Mouse (Mus musculus): ENCODE data around the gene Dlat. TPM values are rescaled to one million over a fixed set of nuclear protein-coding genes. Genes with fewer than 3 reads are reported as not detected.
"Not testable (repeated sequence)": the region's sequence is repeated elsewhere in the genome, so short reads cannot be mapped to it uniquely, and the experiment has no call there.

Dlat gene
- polyA plus RNA-seq, 1 experiment from 2014 or later: 86.5 TPM

DNA sequence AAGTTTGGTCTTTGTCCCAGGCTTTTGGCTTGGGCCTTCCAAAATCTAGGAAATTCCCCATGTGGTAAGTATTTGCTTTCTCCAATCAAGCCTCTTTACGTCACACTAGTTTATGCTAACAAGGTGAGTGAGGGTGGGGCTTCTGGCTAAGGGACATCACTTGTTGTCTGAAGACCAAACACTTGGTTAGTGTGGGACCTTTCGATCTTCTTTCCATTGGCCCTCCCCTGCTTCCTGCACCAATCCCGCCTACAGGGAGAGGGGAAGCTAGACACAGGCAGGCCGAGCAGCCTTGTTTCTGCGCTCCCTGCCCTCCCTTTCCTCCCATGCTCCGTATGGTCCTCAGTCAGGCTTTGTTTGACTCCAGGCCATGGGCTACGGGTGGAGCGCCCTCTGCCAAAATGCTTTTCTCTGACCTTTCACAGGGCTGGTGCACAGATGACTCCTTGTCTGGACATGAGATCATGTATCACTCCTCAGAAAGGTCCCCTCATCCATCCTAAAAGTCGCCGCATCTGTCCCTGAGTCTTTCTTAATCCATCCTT lies 12.7 kb downstream of the Dlat start:
- 78% methylated on average over 10 of the region's 10 CpGs for WGBS
- Histone ChIP-seq H3K4me2 (ENCODE audit: low read length) (no peak overlapping the region), H3K4me1 (replicated peaks; ENCODE audit: insufficient read depth, low read length) (no peaks in the 10 kb centered on the region), H3K9me3 (replicated peaks; ENCODE audit: low read length) (no peaks in the 10 kb centered on the region), H3K27ac (no peak overlapping the region), H3K4me3 (replicated peaks; ENCODE audit: low read depth, low read length) (no peak overlapping the region), H3K9ac (ENCODE audit: low read depth, low read length) (no peak overlapping the region), H3K27me3 (ENCODE audit: insufficient read depth, low read length) (no peaks in the 10 kb centered on the region), H3K36me3 (ENCODE audit: insufficient read depth, low read length) (peaks cover 71% of the 10 kb centered on the region)
- no peak for TF ChIP-seq CTCF (IDR thresholded peaks at IDR 0.05; ENCODE audit: low read depth)
- no peak for DNase-seq (ENCODE audit: low spot score)
- no peak for ATAC-seq (replicated peaks; ENCODE audit: low FRiP score, low read depth)

DNA sequence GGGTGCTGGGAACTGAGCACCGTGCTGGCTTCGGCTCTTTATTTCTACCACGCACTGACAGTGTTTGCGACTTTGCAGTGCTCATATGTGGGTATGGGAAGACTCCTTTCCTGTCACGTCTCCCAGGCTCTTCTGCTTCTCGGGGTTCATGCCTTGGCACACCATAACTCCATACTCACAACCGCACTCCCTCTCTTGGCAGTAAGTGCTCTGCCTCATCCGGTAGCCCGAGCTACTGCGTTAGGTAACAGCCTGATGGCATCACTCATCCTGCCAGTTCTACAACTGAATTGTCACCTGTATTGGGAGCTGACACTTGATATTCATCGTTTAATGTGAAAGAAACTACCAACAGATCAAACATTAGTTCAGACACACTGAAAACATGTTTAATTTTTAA lies 25.3 kb downstream of the Dlat start:
- Histone ChIP-seq H3K9ac (ENCODE audit: low read depth, low read length) (no peak overlapping the region), H3K4me3 (replicated peaks; ENCODE audit: low read depth, low read length) (no peak overlapping the region), H3K4me2 (ENCODE audit: low read length) (no peak overlapping the region), H3K36me3 (ENCODE audit: insufficient read depth, low read length) (peaks cover 20% of the 10 kb centered on the region; the same call in 1 of the 2 replicates), H3K27ac (no peak overlapping the region), H3K27me3 (ENCODE audit: insufficient read depth, low read length) (no peaks in the 10 kb centered on the region), H3K4me1 (replicated peaks; ENCODE audit: insufficient read depth, low read length) (no peaks in the 10 kb centered on the region), H3K9me3 (replicated peaks; ENCODE audit: low read length) (no peaks in the 10 kb centered on the region)
- 95% methylated on average over 11 of the region's 11 CpGs for WGBS
- DNase-seq (ENCODE audit: low spot score) (no peak), ATAC-seq (replicated peaks; ENCODE audit: low FRiP score, low read depth) (no peak)
- no peak for TF ChIP-seq CTCF (IDR thresholded peaks at IDR 0.05; ENCODE audit: low read depth)

DNA sequence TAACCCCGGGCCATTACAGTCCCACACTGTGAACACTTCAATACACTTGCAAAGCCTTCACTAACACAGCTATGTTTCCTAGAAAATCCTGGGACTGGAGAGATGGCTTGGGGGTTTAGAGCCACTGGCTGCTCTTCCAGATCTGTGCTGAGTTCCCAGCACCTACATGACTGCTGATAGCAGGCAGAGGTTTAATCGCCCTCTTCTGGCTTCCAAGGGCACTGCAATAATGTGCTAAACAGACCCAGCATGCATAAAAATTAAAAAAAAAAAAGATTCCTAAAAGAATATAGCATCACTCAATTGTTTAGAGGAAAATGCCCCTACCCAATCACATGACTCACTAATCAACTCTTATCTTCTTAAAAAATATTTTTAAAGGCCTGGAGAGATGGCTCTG lies 26.5 kb downstream of the Dlat start:
- Histone ChIP-seq H3K9me3 (replicated peaks; ENCODE audit: low read length) (no peaks in the 10 kb centered on the region), H3K27ac (no peak overlapping the region), H3K36me3 (ENCODE audit: insufficient read depth, low read length) (0 out of 2 replicates have a peak, but pooled peaks cover 9% of the 10 kb centered on the region), H3K4me3 (replicated peaks; ENCODE audit: low read depth, low read length) (no peak overlapping the region), H3K27me3 (ENCODE audit: insufficient read depth, low read length) (no peaks in the 10 kb centered on the region), H3K4me2 (ENCODE audit: low read length) (no peak overlapping the region), H3K4me1 (replicated peaks; ENCODE audit: insufficient read depth, low read length) (no peaks in the 10 kb centered on the region), H3K9ac (ENCODE audit: low read depth, low read length) (no peak overlapping the region)
- ATAC-seq (replicated peaks; ENCODE audit: low FRiP score, low read depth) (no peak), DNase-seq (ENCODE audit: low spot score) (no peak)
- TF ChIP-seq CTCF (IDR thresholded peaks at IDR 0.05; ENCODE audit: low read depth): peak; percentile 37
- 56% methylated on average over 2 of the region's 2 CpGs for WGBS

DNA sequence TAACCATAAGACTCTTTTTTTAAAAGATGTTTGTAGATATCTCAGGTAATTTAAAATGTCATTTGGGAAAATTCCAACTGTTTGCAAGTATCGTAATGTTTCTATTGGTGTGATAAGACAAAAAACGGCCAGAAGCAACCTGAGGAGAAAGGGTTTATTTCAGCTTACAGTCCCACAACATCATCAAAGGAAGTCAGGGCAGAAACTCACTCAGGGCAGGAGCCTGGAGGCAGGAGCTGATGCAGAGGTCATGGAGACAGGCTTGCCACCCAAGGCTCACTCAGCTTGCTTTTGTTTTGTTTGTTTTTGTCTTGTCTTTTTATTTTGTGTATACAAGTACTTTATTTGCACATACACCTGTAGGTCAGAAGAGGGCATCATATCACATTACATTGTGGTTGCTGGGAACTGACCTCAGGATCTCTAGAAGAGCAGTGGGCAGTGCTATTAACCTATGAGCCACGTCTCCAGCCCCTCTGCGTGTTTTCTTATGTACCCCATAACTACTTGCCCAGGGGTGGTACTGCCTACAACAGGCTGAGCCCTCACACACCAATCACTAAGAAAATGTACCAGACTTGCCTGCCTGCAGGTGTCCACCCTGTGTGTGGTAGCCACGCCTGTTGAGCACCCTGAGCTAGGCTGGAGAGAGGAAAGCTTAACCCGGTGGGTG lies 27.4 kb downstream of the Dlat start:
- H3K9me3 ChIP-seq (replicated peaks; ENCODE audit: low read length): no peaks in the 10 kb centered on the region
- no peak overlapping the region for H3K4me3 ChIP-seq (replicated peaks; ENCODE audit: low read depth, low read length)
- no peak overlapping the region for H3K9ac ChIP-seq (ENCODE audit: low read depth, low read length)
- TF ChIP-seq CTCF (IDR thresholded peaks at IDR 0.05; ENCODE audit: low read depth): no peak
- 0 out of 2 replicates have a peak, but pooled peaks cover 6% of the 10 kb centered on the region for H3K36me3 ChIP-seq (ENCODE audit: insufficient read depth, low read length)
- H3K4me1 ChIP-seq (replicated peaks; ENCODE audit: insufficient read depth, low read length): no peaks in the 10 kb centered on the region
- 0 out of 2 replicates have a peak, but pooled peaks have one; percentile 52 for ATAC-seq (replicated peaks; ENCODE audit: low FRiP score, low read depth)
- WGBS: 77% methylated on average over 6 of the region's 6 CpGs
- DNase-seq (ENCODE audit: low spot score): no peak
- H3K4me2 ChIP-seq (ENCODE audit: low read length): no peak overlapping the region
- no peak overlapping the region for H3K27ac ChIP-seq
- H3K27me3 ChIP-seq (ENCODE audit: insufficient read depth, low read length): no peaks in the 10 kb centered on the region

DNA sequence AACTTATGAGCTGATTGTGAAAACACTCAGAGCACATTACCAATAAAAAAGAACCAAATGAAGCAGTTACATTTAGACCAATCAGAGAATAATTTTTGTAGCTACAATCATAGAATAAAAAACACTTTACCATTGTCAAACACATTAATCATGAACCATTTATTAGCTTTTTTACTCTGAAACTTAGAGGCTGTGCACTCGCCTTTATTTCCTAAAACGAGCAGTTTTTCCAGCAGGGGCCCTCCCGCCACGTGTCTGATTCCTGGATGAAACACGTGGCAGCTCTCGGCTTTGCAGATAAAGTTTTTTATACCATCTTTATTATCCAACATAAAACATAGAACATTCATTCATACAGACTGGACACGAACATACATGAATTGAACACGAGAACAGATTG lies 28.7 kb downstream of the Dlat start:
- H3K4me1 ChIP-seq (replicated peaks; ENCODE audit: insufficient read depth, low read length); H3K36me3 ChIP-seq (ENCODE audit: insufficient read depth, low read length); ATAC-seq (replicated peaks; ENCODE audit: low FRiP score, low read depth): not testable (repeated sequence)

DNA sequence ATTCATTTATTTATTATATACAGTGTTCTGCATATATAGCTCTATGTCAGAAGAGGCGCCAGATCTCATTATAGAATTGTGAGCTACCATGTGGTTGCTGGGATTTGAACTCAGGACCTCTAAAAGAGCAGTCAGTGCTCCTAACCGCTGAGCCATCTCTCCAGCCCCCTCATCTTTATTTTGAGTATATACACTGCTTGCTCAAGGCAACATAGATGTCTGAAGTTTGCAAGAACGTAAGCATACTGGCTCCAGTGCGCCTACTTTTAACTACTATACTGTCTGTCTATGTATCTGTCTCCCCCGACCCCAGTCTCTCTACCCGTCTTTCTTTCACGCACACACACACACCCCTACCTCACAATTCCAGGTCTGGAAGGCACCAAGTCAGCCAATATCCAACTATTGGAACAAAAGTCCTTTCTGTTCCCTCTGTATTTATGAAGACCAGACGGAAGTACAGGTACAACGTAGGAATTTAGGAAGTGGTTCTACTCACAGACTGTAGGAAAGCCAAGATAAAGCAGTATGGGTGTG lies 41.7 kb downstream of the Dlat start:
- DNase-seq (ENCODE audit: low spot score) (no peak), ATAC-seq (replicated peaks; ENCODE audit: low FRiP score, low read depth) (no peak)
- H3K9me3 ChIP-seq (replicated peaks; ENCODE audit: low read length): no peaks in the 10 kb centered on the region
- 60% methylated on average over 9 of the region's 9 CpGs for WGBS
- H3K4me3 ChIP-seq (replicated peaks; ENCODE audit: low read depth, low read length): peak overlapping the region; percentile 88
- peaks cover 6% of the 10 kb centered on the region; the same call in 1 of the 2 replicates for H3K4me1 ChIP-seq (replicated peaks; ENCODE audit: insufficient read depth, low read length)
- TF ChIP-seq CTCF (IDR thresholded peaks at IDR 0.05; ENCODE audit: low read depth): no peak
- H3K27ac ChIP-seq: no peak overlapping the region
- peaks cover 14% of the 10 kb centered on the region; the same call in 1 of the 2 replicates for H3K36me3 ChIP-seq (ENCODE audit: insufficient read depth, low read length)
- no peak overlapping the region for H3K9ac ChIP-seq (ENCODE audit: low read depth, low read length)
- no peaks in the 10 kb centered on the region for H3K27me3 ChIP-seq (ENCODE audit: insufficient read depth, low read length)
- H3K4me2 ChIP-seq (ENCODE audit: low read length): peak overlapping the region; percentile 79

More for the DNA sequence above, 28.7 kb downstream of the Dlat start:
- not testable (repeated sequence) for H3K9ac ChIP-seq (ENCODE audit: low read depth, low read length); H3K4me3 ChIP-seq (replicated peaks; ENCODE audit: low read depth, low read length); DNase-seq (ENCODE audit: low spot score); H3K4me2 ChIP-seq (ENCODE audit: low read length); H3K27ac ChIP-seq; H3K27me3 ChIP-seq (ENCODE audit: insufficient read depth, low read length); H3K9me3 ChIP-seq (replicated peaks; ENCODE audit: low read length)
- WGBS: 89% methylated on average over 6 of the region's 8 CpGs
